Mouse (Mus musculus): ENCODE data around the gene Dnaaf5.

Gene Dnaaf5

DNA sequence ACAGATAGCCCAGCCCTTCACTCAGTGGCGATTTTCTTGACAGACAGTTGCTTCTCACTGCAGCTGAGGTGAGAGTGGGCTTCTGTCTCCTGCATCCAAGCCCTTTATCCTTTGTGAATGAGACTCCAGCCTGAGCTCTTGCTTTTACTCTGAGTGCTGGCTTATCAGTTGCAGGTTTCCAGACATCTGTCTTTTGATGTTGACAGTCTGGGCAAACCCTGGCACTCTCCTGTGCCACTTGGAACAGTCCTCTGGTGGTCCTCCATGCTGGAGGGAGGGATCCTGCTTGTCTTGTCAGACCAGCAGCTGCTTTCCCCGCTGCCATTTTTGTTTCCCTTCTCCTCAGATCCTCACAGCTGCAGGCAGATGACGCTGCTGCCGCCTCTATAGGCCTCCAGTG is 21.9 kb downstream of the Dnaaf5 start:
- Histone ChIP-seq H3K4me1 (replicated peaks; ENCODE audit: low read depth, low read length) (peaks cover 29% of the 10 kb centered on the region), H3K9me3 (ENCODE audit: low read length) (no peaks in the 10 kb centered on the region), H3K27me3 (ENCODE audit: insufficient read depth, low read length) (no peaks in the 10 kb centered on the region), H3K4me3 (replicated peaks; ENCODE audit: low read length) (no peak overlapping the region), H3K36me3 (ENCODE audit: insufficient read depth, low read length) (peaks cover 84% of the 10 kb centered on the region)
- TF ChIP-seq NANOG (IDR thresholded peaks at IDR 0.05; ENCODE audit: borderline replicate concordance, low read length): no peak
- no peak for TF ChIP-seq POU5F1 (IDR thresholded peaks at IDR 0.05; ENCODE audit: borderline replicate concordance, low read length)
- TF ChIP-seq CTCF (conservative IDR thresholded peaks at IDR 0.05; ENCODE audit: low read length): no peak

- Histone ChIP-seq H3K9me3 (ENCODE audit: low read length) (no peaks in the 10 kb centered on the region), H3K4me3 (replicated peaks; ENCODE audit: low read length) (no peak overlapping the region), H3K36me3 (ENCODE audit: insufficient read depth, low read length) (peaks cover 94% of the 10 kb centered on the region), H3K27me3 (ENCODE audit: insufficient read depth, low read length) (no peaks in the 10 kb centered on the region), H3K4me1 (replicated peaks; ENCODE audit: low read depth, low read length) (peaks cover 9% of the 10 kb centered on the region; the same call in 1 of the 2 replicates)
- TF ChIP-seq CTCF (conservative IDR thresholded peaks at IDR 0.05; ENCODE audit: low read length): no peak
- no peak for TF ChIP-seq NANOG (IDR thresholded peaks at IDR 0.05; ENCODE audit: borderline replicate concordance, low read length)
- no peak for TF ChIP-seq POU5F1 (IDR thresholded peaks at IDR 0.05; ENCODE audit: borderline replicate concordance, low read length)
Measured at GRCm38 (mm10) chr5:139174141-139174540, 24.1 kb downstream of the Dnaaf5 start.

DNA sequence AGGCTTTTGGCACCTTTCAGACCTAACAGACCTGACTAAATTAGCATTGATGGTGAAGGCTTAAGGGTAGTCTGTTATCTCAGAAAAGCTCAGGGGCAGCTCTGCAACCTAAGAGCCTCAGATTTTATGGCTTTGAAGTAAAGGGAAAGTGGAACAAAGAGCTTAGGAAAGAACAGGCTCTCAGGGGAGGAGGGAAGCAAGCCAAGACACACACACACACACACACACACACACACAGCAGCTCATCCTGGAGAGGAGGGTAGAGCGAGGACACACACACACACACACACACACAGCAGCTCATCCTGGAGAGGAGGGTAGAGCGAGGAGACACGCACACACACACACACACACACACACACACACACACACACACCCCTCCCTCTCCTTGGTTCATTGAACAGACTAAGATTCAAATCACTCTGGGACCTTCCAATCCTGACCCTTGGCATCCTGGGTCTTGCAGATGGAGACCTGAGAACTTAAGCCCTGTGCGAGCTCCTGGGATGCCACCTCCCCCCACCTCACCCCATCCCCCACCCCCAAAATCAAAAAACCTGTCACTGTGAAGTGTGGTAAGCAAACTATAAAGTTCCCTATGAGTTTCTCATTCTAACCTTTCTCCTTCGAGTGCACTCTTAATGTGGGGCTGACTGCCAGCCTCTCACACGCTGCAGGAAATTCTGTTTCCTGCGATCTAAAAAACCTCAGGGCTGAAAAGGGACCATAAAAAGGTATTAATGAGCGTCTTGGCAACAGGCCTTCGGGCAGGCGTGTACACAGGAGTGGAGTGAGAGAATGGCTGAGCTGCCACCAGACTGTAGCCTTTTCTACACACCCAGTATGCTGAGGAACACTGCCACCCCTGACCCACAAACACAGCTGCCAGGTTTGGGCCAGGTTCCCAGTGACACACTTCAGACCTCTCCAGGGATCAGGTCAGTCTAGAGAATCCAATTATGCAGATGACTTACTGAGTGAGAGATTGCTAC is 24.8 kb downstream of the Dnaaf5 start:
- no peaks in the 10 kb centered on the region for H3K27me3 ChIP-seq (ENCODE audit: insufficient read depth, low read length)
- H3K36me3 ChIP-seq (ENCODE audit: insufficient read depth, low read length): peaks cover 94% of the 10 kb centered on the region
- no peaks in the 10 kb centered on the region for H3K9me3 ChIP-seq (ENCODE audit: low read length)
- H3K4me3 ChIP-seq (replicated peaks; ENCODE audit: low read length): no peak overlapping the region
- TF ChIP-seq CTCF (conservative IDR thresholded peaks at IDR 0.05; ENCODE audit: low read length) (no peak), NANOG (IDR thresholded peaks at IDR 0.05; ENCODE audit: borderline replicate concordance, low read length) (no peak), POU5F1 (IDR thresholded peaks at IDR 0.05; ENCODE audit: borderline replicate concordance, low read length) (no peak)
- H3K4me1 ChIP-seq (replicated peaks; ENCODE audit: low read depth, low read length): peaks cover 11% of the 10 kb centered on the region; the same call in 1 of the 2 replicates

GRCm38 (mm10) chr5:139178895-139179631 is 29.0 kb downstream of the Dnaaf5 start:
- TF ChIP-seq NANOG (IDR thresholded peaks at IDR 0.05; ENCODE audit: borderline replicate concordance, low read length) (no peak), CTCF (conservative IDR thresholded peaks at IDR 0.05; ENCODE audit: low read length) (peak; percentile 83)
- Histone ChIP-seq H3K36me3 (ENCODE audit: insufficient read depth, low read length) (peaks cover 97% of the 10 kb centered on the region), H3K27me3 (ENCODE audit: insufficient read depth, low read length) (no peaks in the 10 kb centered on the region), H3K4me1 (replicated peaks; ENCODE audit: low read depth, low read length) (peaks cover 14% of the 10 kb centered on the region), H3K4me3 (replicated peaks; ENCODE audit: low read length) (no peak overlapping the region), H3K9me3 (ENCODE audit: low read length) (no peaks in the 10 kb centered on the region)

- TF ChIP-seq NANOG (IDR thresholded peaks at IDR 0.05; ENCODE audit: borderline replicate concordance, low read length) (no peak), POU5F1 (IDR thresholded peaks at IDR 0.05; ENCODE audit: borderline replicate concordance, low read length) (no peak), CTCF (conservative IDR thresholded peaks at IDR 0.05; ENCODE audit: low read length) (no peak)
- Histone ChIP-seq H3K4me1 (replicated peaks; ENCODE audit: low read depth, low read length) (peaks cover 10% of the 10 kb centered on the region), H3K9me3 (ENCODE audit: low read length) (no peaks in the 10 kb centered on the region)
Measured at GRCm38 (mm10) chr5:139183131-139183530, 33.1 kb downstream of the Dnaaf5 start.

GRCm38 (mm10) chr5:139183601-139184000 is 33.6 kb downstream of the Dnaaf5 start:
- Histone ChIP-seq H3K36me3 (ENCODE audit: insufficient read depth, low read length) (peaks cover 92% of the 10 kb centered on the region), H3K9me3 (ENCODE audit: low read length) (no peaks in the 10 kb centered on the region), H3K27me3 (ENCODE audit: insufficient read depth, low read length) (no peaks in the 10 kb centered on the region), H3K4me3 (replicated peaks; ENCODE audit: low read length) (no peak overlapping the region), H3K4me1 (replicated peaks; ENCODE audit: low read depth, low read length) (peaks cover 10% of the 10 kb centered on the region)
- TF ChIP-seq POU5F1 (IDR thresholded peaks at IDR 0.05; ENCODE audit: borderline replicate concordance, low read length) (no peak), CTCF (conservative IDR thresholded peaks at IDR 0.05; ENCODE audit: low read length) (no peak), NANOG (IDR thresholded peaks at IDR 0.05; ENCODE audit: borderline replicate concordance, low read length) (no peak)

More at GRCm38 (mm10) chr5:139183131-139183530, 33.1 kb downstream of the Dnaaf5 start:
- peaks cover 97% of the 10 kb centered on the region for H3K36me3 ChIP-seq (ENCODE audit: insufficient read depth, low read length)
- H3K27me3 ChIP-seq (ENCODE audit: insufficient read depth, low read length): no peaks in the 10 kb centered on the region
- H3K4me3 ChIP-seq (replicated peaks; ENCODE audit: low read length): no peak overlapping the region

DNA sequence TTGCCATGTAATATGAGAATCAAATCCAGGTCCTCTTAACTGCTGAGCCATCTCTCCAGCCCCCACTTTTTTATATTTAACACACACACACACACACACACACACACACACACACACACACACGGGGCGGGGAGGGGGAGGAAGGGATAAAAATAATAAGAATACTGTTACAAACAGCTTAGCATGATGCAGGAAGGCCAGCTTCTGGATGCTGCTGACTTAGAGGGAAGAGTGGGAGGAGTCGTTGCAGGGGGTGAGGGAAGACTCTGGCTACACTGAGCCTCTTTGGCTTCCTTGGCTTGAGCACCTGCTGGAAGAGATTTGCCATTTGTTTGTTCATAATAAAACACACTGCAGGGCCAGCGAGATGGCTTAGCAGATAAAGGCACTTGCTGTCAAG is 34.9 kb downstream of the Dnaaf5 start:
- no peaks in the 10 kb centered on the region for H3K27me3 ChIP-seq (ENCODE audit: insufficient read depth, low read length)
- no peak overlapping the region for H3K4me3 ChIP-seq (replicated peaks; ENCODE audit: low read length)
- no peaks in the 10 kb centered on the region for H3K9me3 ChIP-seq (ENCODE audit: low read length)
- peaks cover 81% of the 10 kb centered on the region for H3K36me3 ChIP-seq (ENCODE audit: insufficient read depth, low read length)
- peaks cover 7% of the 10 kb centered on the region for H3K4me1 ChIP-seq (replicated peaks; ENCODE audit: low read depth, low read length)
- no peak for TF ChIP-seq NANOG (IDR thresholded peaks at IDR 0.05; ENCODE audit: borderline replicate concordance, low read length)
- TF ChIP-seq POU5F1 (IDR thresholded peaks at IDR 0.05; ENCODE audit: borderline replicate concordance, low read length): no peak
- no peak for TF ChIP-seq CTCF (conservative IDR thresholded peaks at IDR 0.05; ENCODE audit: low read length)

GRCm38 (mm10) chr5:139189726-139190125 is 39.7 kb downstream of the Dnaaf5 start:
- TF ChIP-seq NANOG (IDR thresholded peaks at IDR 0.05; ENCODE audit: borderline replicate concordance, low read length) (no peak), CTCF (conservative IDR thresholded peaks at IDR 0.05; ENCODE audit: low read length) (no peak)
- no peaks in the 10 kb centered on the region for H3K9me3 ChIP-seq (ENCODE audit: low read length)

More at GRCm38 (mm10) chr5:139189726-139190125, 39.7 kb downstream of the Dnaaf5 start:
- H3K27me3 ChIP-seq (ENCODE audit: insufficient read depth, low read length): no peaks in the 10 kb centered on the region
- H3K4me1 ChIP-seq (replicated peaks; ENCODE audit: low read depth, low read length): peaks cover 16% of the 10 kb centered on the region
- peaks cover 32% of the 10 kb centered on the region for H3K36me3 ChIP-seq (ENCODE audit: insufficient read depth, low read length)
- H3K4me3 ChIP-seq (replicated peaks; ENCODE audit: low read length): no peak overlapping the region
